Mouse (Mus musculus) induced T-regulatory cell, adult 2 months (primary cell): ENCODE data around the gene Hsd17b14.

ENCODE experiments used
- DNase-seq: peaks from one replicate; pipeline ENCODE4 v3.0.0-alpha.2; 2012; ENCODE audit warnings: low read depth

Gene Hsd17b14

DNA sequence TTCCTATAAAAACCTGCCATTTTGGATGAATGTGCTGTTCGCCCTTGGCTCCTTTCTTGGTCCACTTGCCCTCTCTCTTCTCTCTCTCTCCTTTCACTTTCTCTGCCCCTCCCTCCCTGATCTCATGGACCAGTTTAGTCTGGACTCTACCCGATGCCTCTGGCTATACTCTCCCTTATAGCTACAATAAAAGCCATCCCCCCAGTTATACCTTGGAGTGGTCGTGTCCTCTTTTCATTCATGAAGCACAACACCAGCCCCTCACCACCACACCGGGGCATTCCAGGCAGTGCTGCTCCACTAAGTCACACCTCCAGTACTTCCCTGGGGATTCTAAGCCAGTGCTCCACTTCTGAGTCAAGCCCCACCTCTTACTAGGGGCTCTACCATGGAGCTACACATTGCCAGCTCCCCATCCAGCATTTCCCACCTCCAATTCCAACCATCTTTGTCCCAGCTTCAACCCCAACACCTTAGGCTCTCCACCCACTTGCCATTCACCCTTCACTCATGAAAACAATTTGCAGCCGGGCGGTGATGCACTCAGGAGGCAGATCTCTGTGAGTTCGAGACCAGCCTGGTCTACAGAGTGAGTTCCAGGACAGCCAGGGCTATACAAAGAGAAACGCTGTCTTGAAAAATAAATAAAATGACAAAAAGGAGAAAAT, 12.6 kb downstream of the Hsd17b14 start:
- no peak for DNase-seq

GRCm38 (mm10) chr7:45567780-45568516, 13.3 kb downstream of the Hsd17b14 start:
- DNase-seq, result peak; percentile 94

DNA sequence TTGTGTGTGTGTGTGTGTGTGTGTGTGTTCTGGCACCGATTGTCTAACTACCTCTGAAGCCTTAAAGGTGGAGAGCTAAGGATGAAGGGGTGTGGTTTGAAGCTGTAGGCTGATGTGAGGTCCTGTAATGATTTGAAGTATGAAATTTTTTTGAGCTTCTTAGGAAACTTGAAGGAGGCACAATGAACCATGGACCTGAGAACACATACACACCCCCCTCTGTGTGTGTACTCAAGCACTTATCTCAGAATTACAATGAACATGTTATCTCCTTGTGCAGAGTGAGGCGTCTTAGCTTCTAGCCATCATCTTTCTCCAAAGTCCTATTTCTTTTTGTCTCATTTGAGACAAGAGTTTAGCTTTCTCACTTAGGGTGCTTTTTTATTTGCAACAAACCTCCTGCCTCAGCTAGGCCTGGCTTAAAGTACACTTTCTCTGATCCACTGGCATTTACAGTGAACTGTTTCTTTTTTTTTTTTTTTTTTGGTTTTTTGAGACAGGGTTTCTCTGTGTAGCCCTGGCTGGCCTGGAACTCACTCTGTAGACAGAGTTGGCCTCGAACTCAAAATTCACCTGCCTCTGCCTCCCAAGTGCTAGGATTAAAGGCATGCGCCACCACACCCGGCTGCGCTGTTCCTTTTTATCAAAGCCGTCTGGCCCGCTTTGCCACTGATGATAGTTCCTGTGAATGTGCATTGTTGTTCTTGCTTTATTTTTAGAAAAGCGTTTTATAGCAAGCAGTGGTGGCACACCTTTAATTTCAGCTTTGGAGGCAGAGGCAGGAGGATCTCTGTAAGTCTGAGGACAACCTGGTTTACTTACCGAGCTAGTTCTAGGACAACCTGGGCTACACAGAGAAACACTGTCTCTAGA, 14.1 kb downstream of the Hsd17b14 start:
- no peak for DNase-seq

DNA sequence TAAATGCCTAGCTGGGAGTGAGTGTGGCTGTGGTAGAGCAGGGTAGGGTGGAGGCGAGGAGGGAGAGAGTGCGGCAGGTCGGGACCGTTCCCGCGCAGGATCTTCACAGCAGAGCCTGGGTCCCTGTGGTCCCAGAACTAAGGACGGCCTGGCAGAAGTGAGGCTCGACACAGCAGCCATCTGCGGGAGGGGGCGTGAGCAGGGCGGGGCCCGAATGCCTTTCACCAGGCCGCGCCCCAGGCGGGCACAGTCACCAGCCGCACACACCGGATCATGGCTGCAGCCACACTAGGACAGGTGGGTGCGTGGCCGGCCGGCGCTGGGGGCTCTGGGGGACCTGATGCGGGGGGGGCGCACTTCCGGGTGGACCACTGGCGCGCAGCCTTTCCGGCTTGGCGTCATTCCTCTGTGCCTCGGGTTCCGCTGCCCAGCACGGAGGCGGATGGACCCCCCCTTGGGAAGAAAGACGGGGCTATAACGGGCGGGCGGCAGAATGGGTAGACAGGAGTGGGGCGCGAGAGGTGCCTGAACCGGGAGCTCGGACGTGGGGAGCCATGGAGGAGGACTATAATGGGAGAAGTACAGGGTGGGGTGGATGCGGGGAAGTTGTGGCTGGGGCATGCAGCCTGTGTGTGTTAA, 15.5 kb downstream of the Hsd17b14 start, which contains the start of gene Bcat2:
Gene Bcat2, plus strand, starts transcription at position 51 of the 639 bp plus-strand sequence.
- peak; percentile 85 for DNase-seq

- peak; percentile 35 for DNase-seq
Observed at GRCm38 (mm10) chr7:45571966-45572365, 17.3 kb downstream of the Hsd17b14 start.

GRCm38 (mm10) chr7:45573954-45574353, 19.3 kb downstream of the Hsd17b14 start:
- DNase-seq, result peak; percentile 70

GRCm38 (mm10) chr7:45574472-45575379, 20.0 kb downstream of the Hsd17b14 start:
- DNase-seq, result no peak

DNA sequence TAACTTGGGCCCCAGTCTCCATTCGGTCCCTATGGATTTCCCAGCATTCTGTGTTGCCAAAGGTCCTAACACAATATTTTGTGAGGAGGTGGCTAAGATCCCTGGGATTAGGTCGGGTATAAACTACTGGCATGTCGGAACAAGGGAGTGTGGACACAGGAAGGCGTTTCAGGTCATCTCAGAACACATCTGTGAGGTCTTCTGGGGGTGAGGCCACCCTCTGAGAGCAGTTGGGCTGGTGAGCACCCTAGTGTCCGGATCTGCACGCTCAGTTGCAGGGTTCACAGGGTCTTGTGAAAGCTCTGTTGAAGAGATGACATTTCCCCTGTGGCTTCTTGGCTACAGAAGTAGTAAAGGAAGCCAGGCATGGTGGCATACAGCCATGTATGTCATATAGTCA, 31.2 kb downstream of the Hsd17b14 start:
- DNase-seq, result no peak

DNA sequence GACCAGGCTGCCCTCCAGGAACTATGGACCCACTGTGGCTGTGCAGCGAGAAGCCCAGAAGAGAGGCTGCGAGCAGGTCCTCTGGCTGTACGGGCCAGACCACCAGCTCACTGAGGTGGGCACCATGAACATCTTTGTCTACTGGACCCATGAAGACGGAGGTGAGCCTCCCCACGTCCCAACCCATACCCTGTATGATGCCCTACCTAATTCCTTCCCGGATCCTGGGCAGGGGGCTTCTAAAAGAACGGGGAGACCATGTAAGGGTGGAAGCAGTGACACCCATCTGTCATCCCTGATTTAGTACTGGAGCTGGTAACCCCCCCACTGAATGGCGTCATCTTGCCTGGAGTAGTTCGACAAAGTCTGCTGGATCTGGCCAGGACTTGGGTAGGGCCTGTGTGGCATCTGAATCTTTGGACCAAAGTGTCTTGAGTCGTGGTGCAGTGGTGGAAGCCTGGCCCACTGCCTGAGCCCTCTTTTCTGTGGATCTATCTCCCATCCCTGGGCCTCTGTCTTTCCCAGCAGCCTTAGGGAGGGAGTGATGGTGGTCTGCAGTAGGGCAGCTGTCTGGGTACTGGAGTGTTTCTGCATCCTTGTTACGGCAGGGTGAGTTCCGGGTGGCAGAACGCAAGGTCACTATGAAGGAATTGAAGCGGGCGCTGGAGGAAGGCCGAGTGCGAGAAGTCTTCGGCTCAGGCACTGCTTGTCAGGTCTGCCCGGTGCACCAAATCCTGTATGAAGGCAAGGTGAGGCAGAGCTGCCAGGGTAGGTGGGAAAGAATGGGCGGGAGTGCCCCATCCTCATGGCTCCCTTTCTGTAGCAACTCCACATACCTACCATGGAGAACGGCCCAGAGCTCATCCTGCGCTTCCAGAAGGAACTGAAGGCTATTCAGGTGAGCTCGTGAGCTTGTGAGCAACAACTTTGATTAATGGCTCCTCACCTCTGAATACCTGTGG, 33.2 kb downstream of the Hsd17b14 start:
- DNase-seq, result no peak

DNA sequence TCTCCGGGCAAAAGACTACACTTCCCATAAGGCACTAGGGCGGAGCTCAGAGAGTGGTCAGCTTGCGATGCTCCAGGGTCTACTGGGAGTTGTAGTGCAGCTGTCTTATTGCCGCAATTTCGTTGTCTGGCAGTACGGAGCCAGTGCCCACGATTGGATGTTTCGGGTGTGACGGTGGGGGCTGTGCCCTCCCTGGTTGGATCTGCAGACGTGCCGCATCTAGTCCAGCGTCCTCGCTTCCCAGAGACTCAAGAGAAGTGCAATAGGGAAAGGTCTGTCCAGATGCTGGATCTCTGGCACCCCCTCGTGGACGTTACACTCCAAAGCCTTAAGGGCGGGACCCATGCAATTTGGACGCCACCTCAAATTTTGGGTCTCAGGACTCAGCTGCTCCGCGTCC, 34.5 kb downstream of the Hsd17b14 start:
- DNase-seq, result peak; percentile 91

DNA sequence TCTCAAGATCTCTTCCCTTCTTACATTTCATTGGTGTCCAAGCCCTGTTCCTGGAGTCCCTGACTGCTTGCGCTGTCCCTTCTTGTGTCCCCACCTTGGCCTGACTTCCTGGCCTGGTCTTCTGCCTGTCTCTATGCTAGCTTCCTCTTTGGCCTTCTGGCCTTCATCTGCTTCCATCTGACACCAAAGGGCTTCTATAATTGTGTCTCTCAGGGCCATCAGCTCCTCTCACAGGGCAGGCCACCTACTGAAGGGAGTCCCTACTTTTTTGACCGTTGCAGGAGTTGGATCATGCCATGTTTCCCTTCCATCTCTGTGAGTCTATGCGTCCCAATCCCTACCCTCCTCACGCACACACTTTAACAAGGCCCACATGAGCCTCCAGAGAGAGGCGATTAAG, 35.2 kb downstream of the Hsd17b14 start:
- DNase-seq, result peak; percentile 10

GRCm38 (mm10) chr7:45590874-45591273, 36.2 kb downstream of the Hsd17b14 start:
- DNase-seq, result peak; percentile 67

GRCm38 (mm10) chr7:45591880-45592279, 37.2 kb downstream of the Hsd17b14 start:
- DNase-seq, result peak; percentile 87

DNA sequence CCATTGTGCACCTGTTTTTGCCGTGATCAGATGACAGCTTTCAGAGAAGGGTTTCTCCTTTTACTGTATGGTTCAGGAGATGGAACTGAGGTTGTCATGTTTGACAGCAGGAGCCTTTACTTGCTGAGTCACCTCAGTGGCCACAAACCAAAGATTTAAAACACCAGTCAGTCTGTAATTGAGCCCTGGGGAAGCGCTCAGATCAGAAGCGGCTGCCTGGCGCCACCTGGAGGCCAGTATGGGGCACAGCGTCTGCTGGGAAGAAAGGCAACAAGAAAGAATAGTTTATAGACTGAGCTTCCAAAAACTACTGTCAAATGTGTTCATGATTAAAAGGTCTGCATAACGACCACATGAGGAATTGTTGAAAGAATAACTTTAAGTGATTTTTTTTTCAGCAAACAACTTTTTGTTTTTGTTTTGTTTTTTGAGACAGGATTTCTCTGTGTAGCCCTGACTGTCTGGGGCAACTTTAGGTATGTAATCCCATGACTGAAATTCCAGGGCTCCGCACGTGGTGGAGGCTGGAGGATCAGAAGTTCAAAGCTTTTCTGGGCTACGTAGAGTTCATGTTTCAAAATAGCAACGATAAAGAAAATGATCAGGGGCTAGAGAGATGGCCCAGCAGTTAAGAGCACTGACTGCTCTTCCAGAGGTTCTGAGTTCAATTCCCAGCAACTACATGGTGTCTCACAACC, 38.6 kb downstream of the Hsd17b14 start:
- DNase-seq, result peak; percentile 90

DNA sequence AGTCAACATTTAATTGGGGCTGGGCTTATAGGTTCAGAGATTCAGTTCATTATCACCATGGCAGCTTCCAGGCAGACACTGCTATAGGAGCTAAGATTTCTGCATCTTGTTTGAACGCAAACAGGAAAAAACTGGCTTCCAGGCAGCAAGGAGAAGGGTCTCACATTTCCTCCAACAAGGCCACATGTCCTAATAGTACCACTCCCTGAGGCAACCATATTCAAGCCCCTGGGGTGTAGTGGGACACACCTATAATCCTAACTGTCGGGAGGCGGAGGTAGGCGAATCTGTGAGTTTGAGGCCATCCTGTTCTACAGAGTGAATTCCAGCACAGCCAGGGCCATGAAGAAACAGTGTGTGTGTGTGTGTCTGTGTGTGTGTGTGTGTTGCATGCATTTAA, 40.5 kb downstream of the Hsd17b14 start:
- no peak for DNase-seq

- no peak for DNase-seq
Observed at GRCm38 (mm10) chr7:45596107-45596506, 41.4 kb downstream of the Hsd17b14 start.

GRCm38 (mm10) chr7:45597013-45597412, 42.3 kb downstream of the Hsd17b14 start:
- DNase-seq, result no peak

DNA sequence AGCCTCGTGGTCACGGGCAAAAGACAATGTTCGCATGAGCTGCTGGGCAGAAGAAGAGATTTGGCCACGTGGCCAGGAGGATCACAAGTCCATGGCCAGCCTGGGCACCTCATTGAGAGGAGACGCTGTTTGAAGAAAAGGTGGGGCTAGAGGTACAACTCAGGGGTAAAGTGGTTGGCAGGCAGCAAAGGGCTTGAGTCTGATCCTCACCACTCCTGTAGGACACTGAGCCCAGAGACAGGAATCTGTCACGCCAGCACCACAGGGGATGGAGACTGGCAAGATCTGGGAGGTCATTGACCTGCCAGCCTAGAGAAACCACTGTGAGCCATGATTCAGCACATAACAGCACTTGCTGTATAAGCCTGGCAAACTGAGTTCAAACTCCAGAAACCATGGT, 42.8 kb downstream of the Hsd17b14 start:
- DNase-seq, result no peak
